Mouse (Mus musculus): ENCODE measurements around the gene Nhsl1.

DNA sequence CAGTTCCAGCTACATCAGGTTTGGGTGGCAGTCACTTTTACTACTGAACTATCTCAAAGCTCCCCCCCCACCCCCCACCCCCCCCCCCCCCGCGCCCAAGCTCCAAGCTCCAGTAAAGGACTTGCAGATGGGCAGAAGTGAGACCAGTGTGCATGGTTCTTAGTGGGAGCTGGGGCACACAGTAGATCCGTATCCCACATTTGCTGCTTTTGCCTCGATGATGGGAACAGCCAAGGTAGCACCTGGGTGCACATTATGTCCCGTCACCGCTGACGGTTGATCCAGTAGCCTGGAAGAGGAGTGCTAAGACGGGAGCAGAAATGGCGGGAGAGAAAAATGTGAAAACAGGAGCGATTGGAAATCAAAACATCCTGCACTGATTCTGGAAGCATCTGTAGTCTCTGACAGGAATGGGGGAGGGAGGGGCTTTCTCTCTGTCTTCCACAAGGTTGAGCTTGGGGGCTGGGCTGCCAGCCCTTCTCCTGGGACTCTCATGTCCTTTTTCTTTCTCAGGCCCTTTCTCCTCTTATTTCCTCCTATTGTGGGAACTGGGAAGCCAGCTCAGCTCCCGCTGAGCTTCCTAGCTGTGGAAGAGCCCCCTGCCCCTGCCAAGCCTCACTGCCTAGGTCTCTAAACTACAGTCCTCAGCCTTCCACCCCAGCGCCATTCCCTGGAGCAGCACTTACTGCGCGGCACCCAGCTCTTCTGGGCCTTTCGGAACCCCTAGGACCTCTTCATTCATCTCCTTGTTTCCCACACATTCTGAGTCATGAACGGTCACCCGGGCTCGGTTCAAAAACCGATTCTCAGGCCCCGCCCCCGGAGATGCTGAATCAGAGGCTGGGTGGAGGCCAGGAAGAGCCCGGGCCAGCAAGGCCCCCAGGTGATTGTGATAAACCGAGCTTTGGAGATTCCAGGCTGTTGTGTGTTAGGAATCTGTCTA is 10.6 kb downstream of the Nhsl1 start:
- TF ChIP-seq CTCF (IDR thresholded peaks at IDR 0.05; ENCODE audit: extremely low read depth, insufficient read length, insufficient replicate concordance, low read depth, low read length) (no peak), POLR2A (IDR thresholded peaks at IDR 0.05; ENCODE audit: low read depth, low read length) (no peak)
